Mouse (Mus musculus) embryonic facial prominence, embryonic 14.5 days (tissue): ENCODE measurements at regions not wholly inside any gene's neighbourhood (a gene's known extent, or its start where the extent isn't known, plus 50 kb on each side); places are given as distances from the start of the nearest gene placed in this dataset.
A peak's percentile ranks its signal among the peaks of the same experiment; 100 is the strongest.
"Not testable (repeated sequence)": the region's sequence is repeated elsewhere in the genome, so short reads cannot be mapped to it uniquely, and the experiment has no call there.

Source experiments
- ATAC-seq: fragments of 200-750 bp; cut with Nextera tagmentation; 2 replicates; pipeline ENCODE4 v1.8.0; 2017; ENCODE audit warnings: low read depth, moderate number of reproducible peaks, moderate TSS enrichment
- DNase-seq: peaks from one replicate; pipeline ENCODE4 v3.0.0-alpha.2; 2015; ENCODE audit warnings: low spot score
- H3K27ac ChIP-seq: fragments of 300-500 bp; sonication (generic); replicated peaks from 2 replicates; pipeline ENCODE4 v1.5.1; 2014; ENCODE audit warnings: low read depth, mild to moderate bottlenecking, low read length, moderate library complexity
- H3K27me3 ChIP-seq: fragments of 300-500 bp; sonication (generic); replicated peaks from 2 replicates; pipeline ENCODE4 v1.6.1; 2014; ENCODE audit warnings: low read length; ENCODE audit not compliant: control insufficient read depth, insufficient read depth
- H3K36me3 ChIP-seq: fragments of 300-500 bp; sonication (generic); 2 replicates; pipeline ENCODE4 v1.6.1; 2014; ENCODE audit warnings: low read length, mixed read lengths; ENCODE audit not compliant: control insufficient read depth, insufficient read depth
- H3K4me1 ChIP-seq: fragments of 300-500 bp; sonication (generic); 2 replicates; pipeline ENCODE4 v1.6.1; 2014; ENCODE audit warnings: antibody characterized with exemption, low read length; ENCODE audit not compliant: control insufficient read depth, insufficient read depth
- H3K4me2 ChIP-seq: fragments of 300-500 bp; sonication (generic); 2 replicates; pipeline ENCODE4 v1.6.1; 2014; ENCODE audit warnings: low read depth, mild to moderate bottlenecking, low read length, moderate library complexity, mixed read lengths
- H3K4me3 ChIP-seq: fragments of 300-500 bp; sonication (generic); 2 replicates; pipeline ENCODE4 v1.5.1; 2014; ENCODE audit warnings: low read depth, mild to moderate bottlenecking, low read length
- H3K9ac ChIP-seq: fragments of 300-500 bp; sonication (generic); 2 replicates; pipeline ENCODE4 v1.6.1; 2014; ENCODE audit warnings: low read depth, mild to moderate bottlenecking, low read length, moderate library complexity, mixed read lengths
- H3K9me3 ChIP-seq: fragments of 300-500 bp; sonication (generic); 2 replicates; pipeline ENCODE4 v1.6.1; 2016; ENCODE audit warnings: low read length; ENCODE audit not compliant: control insufficient read depth
- WGBS: fragments of 180-500 bp; shearing (Covaris S2); extraction: QIAGEN DNeasy Blood & Tissue Kit; methylation state at CpG from one replicate; pipeline ENCODE4 v1.1.7; 2014; 5-methylcytosine and 5-hydroxymethylcytosine counted together

DNA sequence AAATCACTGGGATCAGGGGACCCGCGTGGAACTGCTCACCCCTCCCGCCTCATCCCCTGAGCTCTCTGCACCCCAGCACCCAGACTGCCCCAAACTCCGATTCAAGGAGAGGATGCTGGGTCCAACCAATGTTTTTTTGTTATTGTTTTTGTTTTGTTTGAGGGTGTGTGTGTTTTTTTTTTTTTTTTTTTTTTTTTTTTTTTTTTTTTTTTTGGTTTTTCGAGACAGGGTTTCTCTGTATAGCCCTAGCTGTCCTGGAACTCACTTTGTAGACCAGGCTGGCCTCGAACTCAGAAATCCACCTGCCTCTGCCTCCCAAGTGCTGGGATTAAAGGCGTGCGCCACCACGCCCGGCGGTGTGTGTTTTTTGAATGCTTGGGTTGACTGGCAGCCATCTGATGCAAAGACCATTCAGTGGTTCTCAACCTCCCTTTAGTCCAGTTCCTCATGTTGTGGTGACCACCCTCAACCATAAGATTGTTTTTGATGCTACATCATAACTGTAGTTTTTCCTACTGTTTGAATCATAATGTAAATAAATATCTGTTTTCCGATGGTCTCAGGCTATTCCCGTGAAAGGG, 81.3 kb upstream of the Akt3 start:
- H3K36me3 ChIP-seq, DNase-seq, H3K27me3 ChIP-seq, ATAC-seq, H3K4me1 ChIP-seq, H3K27ac ChIP-seq, H3K9me3 ChIP-seq: not testable (repeated sequence)
- H3K9ac ChIP-seq: peak overlapping the region; percentile 70
- peak overlapping the region; percentile 52 for H3K4me3 ChIP-seq
- peak overlapping the region; percentile 81 for H3K4me2 ChIP-seq
- whole genome bisulfite sequencing: 61% methylated on average over 11 of the region's 13 CpGs

DNA sequence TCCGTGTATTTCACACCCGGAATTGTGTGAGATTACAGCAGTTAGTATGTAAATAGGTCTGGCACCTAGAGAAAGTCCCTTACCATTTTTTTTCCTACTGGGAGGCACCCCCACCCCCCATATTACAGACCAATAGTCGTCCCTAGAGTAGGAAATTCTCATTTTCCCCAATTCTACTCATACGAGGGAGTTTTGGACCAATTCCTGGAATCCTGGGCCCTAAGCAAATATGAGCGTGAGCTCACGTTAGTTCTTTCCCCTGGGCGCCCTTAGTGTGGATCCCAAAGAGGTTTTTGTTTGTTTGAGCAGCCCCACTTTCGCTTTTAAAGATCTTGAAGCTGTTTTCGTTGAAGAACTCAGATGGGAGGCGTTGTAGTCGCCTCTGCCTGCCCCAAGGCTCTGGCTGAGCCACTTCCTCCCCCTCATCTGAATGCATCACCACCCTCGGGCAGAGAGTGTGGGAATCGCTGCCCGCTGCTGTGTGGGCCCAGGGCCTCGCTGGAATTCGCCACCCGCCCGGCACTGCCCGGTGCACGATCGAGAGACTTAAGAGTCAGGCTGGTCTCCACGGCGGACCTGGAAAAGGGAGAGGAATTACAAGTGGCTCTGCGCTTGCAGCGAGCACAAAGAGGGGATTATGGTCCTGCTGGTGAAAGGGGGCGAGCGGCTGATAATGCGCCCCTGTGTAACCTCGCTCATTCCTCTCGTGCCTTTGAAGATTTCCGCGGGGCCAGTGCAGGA, 80.6 kb upstream of the Akt3 start:
- H3K4me2 ChIP-seq: peak overlapping the region; percentile 81
- WGBS: 6% methylated on average over 29 of the region's 32 CpGs
- peak; percentile 67 for DNase-seq
- peaks cover 5% of the 10 kb centered on the region; the same call in 1 of the 2 replicates for H3K4me1 ChIP-seq
- H3K36me3 ChIP-seq: no peaks in the 10 kb centered on the region
- H3K9me3 ChIP-seq: no peaks in the 10 kb centered on the region
- H3K4me3 ChIP-seq: peak overlapping the region; percentile 52
- H3K9ac ChIP-seq: peak overlapping the region; percentile 70
- peak overlapping the region; percentile 29 for H3K27ac ChIP-seq
- no peaks in the 10 kb centered on the region for H3K27me3 ChIP-seq
- peak; percentile 82 for ATAC-seq

DNA sequence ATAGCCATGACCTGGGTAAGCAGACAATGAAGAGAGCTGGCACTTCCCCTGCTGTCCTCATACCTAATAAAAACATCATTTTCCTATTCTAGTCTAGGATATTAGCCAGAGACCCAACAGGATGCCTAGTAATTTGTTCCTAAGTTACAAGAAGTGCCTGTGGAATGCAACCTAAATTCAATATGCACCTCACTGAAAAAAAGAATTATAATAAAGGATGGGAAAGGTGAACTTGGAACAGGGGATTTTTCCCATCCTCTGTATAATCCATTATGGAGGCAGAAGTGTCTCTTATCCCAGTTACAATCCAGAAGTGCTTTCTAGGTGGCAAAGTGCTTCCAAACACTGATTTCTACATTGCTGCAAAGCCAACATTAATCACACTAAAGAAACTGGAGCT, 79.8 kb upstream of the Akt3 start:
- DNase-seq (no peak), ATAC-seq (no peak)
- Histone ChIP-seq H3K27me3 (no peaks in the 10 kb centered on the region), H3K9me3 (no peaks in the 10 kb centered on the region), H3K4me1 (no peaks in the 10 kb centered on the region), H3K9ac (no peak overlapping the region), H3K4me2 (no peak overlapping the region), H3K36me3 (no peaks in the 10 kb centered on the region), H3K27ac (no peak overlapping the region), H3K4me3 (no peak overlapping the region)

DNA sequence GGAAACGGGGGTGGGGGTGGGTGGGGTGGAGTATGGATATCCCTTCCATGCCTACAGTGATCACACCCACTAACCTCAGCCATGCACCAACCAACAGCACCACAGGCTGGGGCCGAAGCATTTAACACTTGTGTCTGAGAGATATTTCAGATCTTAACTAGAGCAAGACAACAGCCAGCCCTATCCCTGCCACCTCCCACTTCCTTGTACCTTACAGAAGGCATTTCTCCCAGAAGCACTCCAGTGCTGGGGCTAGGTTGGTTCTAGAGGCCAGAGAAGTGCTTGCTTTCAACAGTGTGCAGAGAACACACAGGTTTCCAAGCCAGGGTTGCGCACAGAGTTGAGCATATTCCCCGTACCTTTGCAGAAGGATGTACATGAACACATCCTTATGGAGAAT, 79.1 kb upstream of the Akt3 start:
- no peak for ATAC-seq
- 81% methylated on average over 4 of the region's 4 CpGs for WGBS
- H3K4me2 ChIP-seq: no peak overlapping the region
- no peak overlapping the region for H3K4me3 ChIP-seq
- H3K36me3 ChIP-seq: no peaks in the 10 kb centered on the region
- H3K4me1 ChIP-seq: no peaks in the 10 kb centered on the region
- no peak overlapping the region for H3K9ac ChIP-seq
- DNase-seq: no peak
- no peaks in the 10 kb centered on the region for H3K27me3 ChIP-seq
- no peaks in the 10 kb centered on the region for H3K9me3 ChIP-seq
- H3K27ac ChIP-seq: no peak overlapping the region

DNA sequence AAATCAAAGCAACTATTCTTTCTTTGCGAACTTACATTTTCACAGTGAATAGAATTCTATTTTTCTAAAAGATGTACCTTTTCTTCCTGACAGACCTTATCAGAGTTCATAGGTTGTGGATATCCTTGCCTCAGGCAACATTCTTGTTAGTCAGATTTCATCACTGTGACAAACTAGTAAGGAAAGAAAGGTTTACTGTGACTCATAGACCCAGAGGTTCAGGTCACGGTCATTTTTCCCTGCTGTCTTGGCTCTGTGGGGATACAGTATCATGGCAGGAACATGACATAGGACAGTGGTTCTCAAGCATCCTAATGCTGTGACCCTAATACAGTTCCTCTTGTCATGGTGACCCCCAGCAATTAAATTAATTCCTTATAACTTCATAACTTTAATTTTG, 78.4 kb upstream of the Akt3 start:
- ATAC-seq: no peak
- no peaks in the 10 kb centered on the region for H3K4me1 ChIP-seq

DNA sequence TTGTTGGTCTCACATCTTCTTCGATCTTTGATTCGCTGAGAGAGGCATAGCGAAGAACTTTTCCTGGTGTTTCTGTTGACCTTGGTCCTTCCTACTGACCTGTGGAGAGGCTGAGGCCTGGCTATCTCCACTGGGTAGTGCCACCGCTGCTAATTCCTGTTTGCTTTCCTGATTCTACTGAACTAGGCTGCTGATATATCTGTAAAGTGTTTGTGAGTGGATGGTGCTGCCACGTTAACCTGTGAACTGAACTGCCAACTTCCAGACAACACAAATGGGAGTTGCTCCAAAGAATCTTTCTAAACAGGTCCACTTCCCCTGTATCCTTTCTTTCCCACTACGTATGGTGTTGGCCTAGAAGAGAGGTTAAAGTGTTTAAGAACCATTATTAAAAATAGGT, 78.0 kb upstream of the Akt3 start:
- WGBS: 88% methylated on average over 6 of the region's 6 CpGs
- H3K4me2 ChIP-seq: no peak overlapping the region
- H3K4me1 ChIP-seq: no peaks in the 10 kb centered on the region
- H3K4me3 ChIP-seq: no peak overlapping the region
- H3K27me3 ChIP-seq: no peaks in the 10 kb centered on the region
- H3K36me3 ChIP-seq: no peaks in the 10 kb centered on the region
- DNase-seq (no peak), ATAC-seq (no peak)
- no peaks in the 10 kb centered on the region for H3K9me3 ChIP-seq
- no peak overlapping the region for H3K27ac ChIP-seq
- no peak overlapping the region for H3K9ac ChIP-seq

More for the DNA sequence above, 78.4 kb upstream of the Akt3 start:
- no peaks in the 10 kb centered on the region for H3K36me3 ChIP-seq
- H3K4me3 ChIP-seq: no peak overlapping the region
- H3K27ac ChIP-seq: no peak overlapping the region
- H3K9ac ChIP-seq: no peak overlapping the region
- 87% methylated on average over 2 of the region's 2 CpGs for WGBS
- H3K9me3 ChIP-seq: no peaks in the 10 kb centered on the region
- no peak for DNase-seq
- no peaks in the 10 kb centered on the region for H3K27me3 ChIP-seq
- H3K4me2 ChIP-seq: no peak overlapping the region

DNA sequence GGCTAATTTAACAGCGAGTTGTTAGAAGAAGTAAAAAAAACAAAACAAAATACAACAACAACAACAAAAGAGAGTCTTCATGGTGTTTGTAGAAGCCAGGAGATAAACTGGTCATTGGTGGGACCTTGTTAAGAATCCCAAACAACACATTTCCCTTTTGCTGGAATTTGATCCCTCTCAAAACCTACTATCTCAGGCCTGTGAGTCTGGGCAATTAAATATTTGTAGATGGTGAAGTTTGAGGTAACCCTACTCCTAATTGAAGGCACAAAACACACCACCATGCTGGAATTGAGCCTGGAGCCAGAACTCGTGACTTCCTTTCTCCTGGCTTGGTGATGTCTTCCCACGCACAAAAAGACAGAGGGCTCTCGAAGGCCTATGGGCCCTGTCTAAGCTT, 65.4 kb upstream of the Akt3 start:
- no peak for ATAC-seq
- Histone ChIP-seq H3K9ac (no peak overlapping the region), H3K27me3 (peaks cover 3% of the 10 kb centered on the region; the same call in 1 of the 2 replicates), H3K36me3 (no peaks in the 10 kb centered on the region), H3K4me1 (0 out of 2 replicates have a peak, but pooled peaks cover 3% of the 10 kb centered on the region), H3K27ac (no peak overlapping the region), H3K4me3 (peak overlapping the region; percentile 47; the same call in 1 of the 2 replicates), H3K4me2 (peak overlapping the region; percentile 86), H3K9me3 (no peaks in the 10 kb centered on the region)
- WGBS: 52% methylated on average over 4 of the region's 4 CpGs
- no peak for DNase-seq

DNA sequence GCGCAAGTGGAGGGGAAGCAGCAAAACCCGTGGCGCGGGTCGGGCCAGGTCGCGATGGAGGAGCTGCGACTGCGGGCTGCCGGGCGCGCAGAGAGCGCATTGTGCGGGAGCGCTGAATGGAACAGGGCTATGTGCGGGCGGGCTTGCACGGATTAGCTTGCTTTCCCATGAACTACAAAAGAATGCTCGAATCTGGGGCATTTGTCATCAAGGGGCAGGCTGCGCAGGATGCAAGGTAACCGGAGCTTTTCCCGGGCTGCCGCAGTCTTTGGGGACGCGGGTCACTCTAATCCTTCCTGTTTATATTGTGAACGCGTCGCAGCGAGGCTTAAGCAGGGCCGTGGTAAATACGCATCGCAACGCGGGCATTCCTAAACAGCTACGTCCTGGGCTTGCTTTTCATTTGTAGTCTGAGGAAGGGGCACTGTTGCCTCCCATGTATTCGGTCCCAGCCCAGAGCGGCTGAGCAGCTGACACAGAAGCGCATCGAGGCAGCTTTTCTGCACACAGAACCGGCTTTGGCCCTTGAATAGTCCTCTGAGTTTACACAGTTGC, 64.8 kb upstream of the Akt3 start:
- no peaks in the 10 kb centered on the region for H3K36me3 ChIP-seq
- H3K4me3 ChIP-seq: peak overlapping the region; percentile 47
- H3K27ac ChIP-seq: no peak overlapping the region
- under 1% methylated on average over 38 of the region's 40 CpGs for WGBS
- no peaks in the 10 kb centered on the region for H3K9me3 ChIP-seq
- 0 out of 2 replicates have a peak, but pooled peaks cover 3% of the 10 kb centered on the region for H3K4me1 ChIP-seq
- peak overlapping the region; percentile 58; the same call in 1 of the 2 replicates for H3K9ac ChIP-seq
- DNase-seq: peak; percentile 71
- H3K27me3 ChIP-seq: peaks cover 3% of the 10 kb centered on the region; the same call in 1 of the 2 replicates
- peak overlapping the region; percentile 86 for H3K4me2 ChIP-seq
- ATAC-seq: peak; percentile 85
